Mouse (Mus musculus): ENCODE data around the gene Gng8.

Gene Gng8

GRCm38 (mm10) chr7:16871600-16871999 is 20.0 kb upstream of the Gng8 start:
- TF ChIP-seq GATA4 (IDR thresholded peaks at IDR 0.05; ENCODE audit: insufficient replicate concordance, low read length): no peak

DNA sequence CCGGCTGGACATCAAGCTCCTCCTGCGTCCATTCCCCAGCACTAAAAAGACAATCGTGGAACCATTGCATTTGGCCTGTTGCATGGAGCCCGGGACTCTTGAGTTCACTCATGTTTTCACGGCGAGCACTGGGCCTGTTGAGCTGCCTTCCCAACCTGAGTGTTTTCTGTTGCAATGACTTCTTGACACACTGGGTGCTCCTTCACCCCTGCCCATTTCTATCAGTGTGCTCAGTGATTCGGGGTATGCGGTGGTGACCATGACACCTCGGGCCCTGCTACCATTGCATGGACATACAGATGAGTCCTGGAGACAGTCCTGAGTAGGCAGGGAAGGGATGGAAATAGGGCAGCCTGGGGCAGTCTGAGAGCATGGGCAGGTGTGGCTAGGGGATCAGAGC is 19.1 kb upstream of the Gng8 start:
- TF ChIP-seq GATA4 (IDR thresholded peaks at IDR 0.05; ENCODE audit: insufficient replicate concordance, low read length): no peak

- no peak for TF ChIP-seq GATA4 (IDR thresholded peaks at IDR 0.05; ENCODE audit: insufficient replicate concordance, low read length)
These were observed 18.2 kb upstream of the Gng8 start for GRCm38 (mm10) chr7:16873392-16873791.

GRCm38 (mm10) chr7:16874190-16874589 is 17.4 kb upstream of the Gng8 start:
- no peak for TF ChIP-seq GATA4 (IDR thresholded peaks at IDR 0.05; ENCODE audit: insufficient replicate concordance, low read length)

DNA sequence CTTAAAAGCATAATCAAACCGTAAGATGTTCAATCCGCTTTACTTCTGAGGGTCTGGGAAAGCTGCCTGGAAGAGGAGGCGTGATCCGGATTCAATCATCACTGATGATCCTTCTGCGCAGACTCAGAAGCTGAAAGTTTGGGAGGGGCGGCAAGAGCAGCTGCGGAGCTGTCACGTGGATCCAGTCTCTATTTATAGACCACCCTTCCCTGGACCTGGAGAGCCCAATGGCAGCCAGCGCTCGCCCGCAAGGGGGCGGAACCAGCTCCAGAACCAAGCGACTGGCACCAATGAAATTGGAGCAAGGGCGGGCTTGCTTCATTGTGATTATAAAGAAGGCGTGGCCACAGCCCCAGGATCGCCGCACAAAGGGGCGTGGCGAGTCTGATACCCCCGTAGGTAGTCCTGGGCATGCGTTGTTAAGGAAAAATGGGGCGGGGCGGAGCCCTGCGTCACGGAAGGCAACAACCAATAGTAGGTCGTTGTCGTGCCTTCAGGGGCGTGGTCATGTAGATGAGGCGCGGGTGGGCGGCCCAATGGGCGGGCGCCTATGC is 16.8 kb upstream of the Gng8 start:
- peak; percentile 62; the same call in 1 of the 2 replicates for TF ChIP-seq GATA4 (IDR thresholded peaks at IDR 0.05; ENCODE audit: insufficient replicate concordance, low read length)

- TF ChIP-seq GATA4 (IDR thresholded peaks at IDR 0.05; ENCODE audit: insufficient replicate concordance, low read length): no peak
These were observed 16.5 kb upstream of the Gng8 start, which contains the start of gene Dact3 for GRCm38 (mm10) chr7:16875310-16875325. Gene Dact3 (plus strand): TSS chr7:16875317.

GRCm38 (mm10) chr7:16875326-16875725 is 16.3 kb upstream of the Gng8 start:
- TF ChIP-seq GATA4 (IDR thresholded peaks at IDR 0.05; ENCODE audit: insufficient replicate concordance, low read length): no peak

GRCm38 (mm10) chr7:16876006-16876405 is 15.6 kb upstream of the Gng8 start:
- no peak for TF ChIP-seq GATA4 (IDR thresholded peaks at IDR 0.05; ENCODE audit: insufficient replicate concordance, low read length)

- no peak for TF ChIP-seq GATA4 (IDR thresholded peaks at IDR 0.05; ENCODE audit: insufficient replicate concordance, low read length)
These were observed 15.0 kb upstream of the Gng8 start for GRCm38 (mm10) chr7:16876608-16877007.

- TF ChIP-seq GATA4 (IDR thresholded peaks at IDR 0.05; ENCODE audit: insufficient replicate concordance, low read length): no peak
These were observed 13.9 kb upstream of the Gng8 start for GRCm38 (mm10) chr7:16877717-16878116.

DNA sequence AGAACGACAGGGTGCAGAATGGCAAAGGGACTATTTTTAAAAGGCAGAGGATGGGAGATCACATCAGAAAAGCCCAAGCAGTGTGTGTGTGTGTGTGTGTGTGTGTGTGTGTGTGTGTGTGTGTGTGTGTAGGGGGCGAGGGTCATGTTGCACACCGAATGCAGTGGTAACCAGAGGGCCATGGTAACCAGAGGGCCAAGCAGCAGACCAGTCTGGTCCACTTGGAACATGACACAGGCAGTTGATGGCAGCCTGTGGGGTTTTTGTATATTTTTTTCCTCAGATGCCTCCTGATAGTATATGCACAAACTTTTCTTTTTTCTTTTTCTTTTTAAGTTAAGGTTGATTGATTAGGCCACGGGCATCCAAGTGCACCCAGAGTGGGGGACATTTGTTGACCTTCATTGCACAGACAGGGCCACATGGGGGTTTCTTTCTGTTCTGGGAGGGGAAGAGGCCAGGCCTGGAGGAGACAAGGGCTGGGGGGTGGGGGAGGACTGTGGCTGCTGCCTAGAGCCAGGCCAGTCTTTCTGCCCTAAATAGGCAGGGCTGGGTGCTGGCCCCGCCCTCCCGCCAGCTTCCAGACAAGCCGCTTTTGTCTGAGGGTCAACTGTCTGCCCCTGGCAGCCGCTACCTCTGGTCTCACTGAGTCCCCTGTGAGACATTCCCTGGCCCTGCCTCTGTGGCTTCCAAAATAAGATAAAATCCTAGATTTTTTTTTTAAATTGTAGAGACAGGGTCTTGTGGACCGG is 11.6 kb upstream of the Gng8 start:
- TF ChIP-seq GATA4 (IDR thresholded peaks at IDR 0.05; ENCODE audit: insufficient replicate concordance, low read length): no peak

DNA sequence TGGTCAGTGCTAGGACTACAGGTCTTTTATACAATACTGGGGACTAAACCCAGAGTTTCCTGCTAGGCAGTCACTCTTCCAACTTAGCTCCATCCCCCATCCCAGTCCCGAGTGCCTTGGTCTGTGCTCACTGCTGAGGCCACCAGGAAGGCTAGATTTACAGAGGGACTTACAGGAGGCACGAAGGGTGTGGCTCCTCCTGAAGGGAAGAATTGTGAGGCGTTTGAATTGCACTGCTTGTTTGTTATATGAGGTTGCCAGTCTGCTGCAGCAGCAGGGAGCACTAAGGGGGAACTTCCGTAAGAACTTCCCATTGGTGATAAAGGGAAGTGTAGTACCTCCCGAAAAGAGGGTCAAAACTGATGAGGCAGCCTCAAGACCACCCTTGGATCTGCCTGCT is 11.0 kb upstream of the Gng8 start:
- no peak for TF ChIP-seq GATA4 (IDR thresholded peaks at IDR 0.05; ENCODE audit: insufficient replicate concordance, low read length)

DNA sequence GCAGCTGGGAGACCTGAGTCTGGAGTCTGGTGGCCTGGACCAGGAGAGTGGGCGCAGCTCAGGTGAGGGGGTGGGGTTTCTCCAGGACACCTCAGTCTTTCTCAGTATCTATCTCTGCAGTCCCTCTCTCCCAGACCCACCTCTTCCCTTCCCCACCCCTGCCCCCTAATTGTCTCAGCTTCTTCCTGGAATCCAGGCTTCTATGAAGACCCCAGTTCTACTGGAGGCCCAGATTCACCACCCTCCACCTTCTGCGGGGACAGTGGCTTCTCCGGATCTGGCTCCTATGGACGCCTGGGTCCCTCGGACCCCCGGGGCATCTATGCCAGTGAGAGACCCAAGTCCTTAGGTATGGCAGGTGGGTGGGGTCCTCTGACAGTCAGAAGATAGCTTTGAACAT is 8.4 kb upstream of the Gng8 start:
- TF ChIP-seq GATA4 (IDR thresholded peaks at IDR 0.05; ENCODE audit: insufficient replicate concordance, low read length): no peak

- no peak for TF ChIP-seq GATA4 (IDR thresholded peaks at IDR 0.05; ENCODE audit: insufficient replicate concordance, low read length)
These were observed 7.3 kb upstream of the Gng8 start for GRCm38 (mm10) chr7:16884334-16884733.

DNA sequence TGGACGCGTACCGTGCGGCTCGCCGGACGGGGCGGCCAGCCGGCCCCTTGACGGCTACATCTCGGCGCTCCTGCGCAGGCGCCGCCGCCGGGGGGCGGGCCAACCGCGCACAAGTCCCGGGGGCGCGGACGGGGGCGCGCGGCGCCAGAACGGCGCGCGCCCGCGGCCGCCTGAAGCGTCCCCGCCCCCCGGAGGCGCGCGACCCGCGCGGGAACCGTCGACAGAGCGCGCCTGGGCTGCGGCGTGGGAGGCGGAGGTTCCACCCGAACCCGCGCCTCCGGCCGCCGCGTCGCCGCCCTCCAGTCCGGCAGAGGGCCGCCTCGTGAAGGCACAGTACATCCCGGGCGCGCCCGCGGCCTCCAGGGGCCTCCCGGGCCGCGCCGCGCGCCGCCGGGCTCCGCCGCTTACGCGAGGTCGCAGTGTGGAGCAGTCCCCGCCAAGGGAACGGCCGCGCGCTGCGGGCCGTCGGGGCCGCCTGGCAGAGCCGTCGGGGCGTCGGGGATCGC is 6.3 kb upstream of the Gng8 start:
- TF ChIP-seq GATA4 (IDR thresholded peaks at IDR 0.05; ENCODE audit: insufficient replicate concordance, low read length): no peak

DNA sequence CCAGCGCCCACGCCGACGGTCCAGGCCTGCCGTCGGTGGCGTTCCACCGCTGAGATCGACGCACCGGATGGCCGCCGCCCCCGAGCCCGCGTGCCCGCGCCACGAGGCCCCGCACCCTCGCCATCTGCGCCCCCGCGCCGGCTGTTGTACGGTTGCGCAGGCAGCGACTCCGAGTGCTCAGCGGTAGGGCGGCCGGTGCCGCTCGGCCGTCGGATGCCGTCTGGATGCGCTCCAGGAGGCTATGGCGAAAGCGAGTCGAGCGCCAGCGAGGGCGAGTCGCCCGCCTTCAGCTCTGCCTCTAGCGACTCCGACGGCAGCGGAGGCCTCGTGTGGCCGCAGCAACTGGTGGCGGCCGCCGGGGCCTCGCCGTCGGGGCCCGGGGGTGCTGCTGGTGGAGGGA is 5.7 kb upstream of the Gng8 start:
- no peak for TF ChIP-seq GATA4 (IDR thresholded peaks at IDR 0.05; ENCODE audit: insufficient replicate concordance, low read length)

DNA sequence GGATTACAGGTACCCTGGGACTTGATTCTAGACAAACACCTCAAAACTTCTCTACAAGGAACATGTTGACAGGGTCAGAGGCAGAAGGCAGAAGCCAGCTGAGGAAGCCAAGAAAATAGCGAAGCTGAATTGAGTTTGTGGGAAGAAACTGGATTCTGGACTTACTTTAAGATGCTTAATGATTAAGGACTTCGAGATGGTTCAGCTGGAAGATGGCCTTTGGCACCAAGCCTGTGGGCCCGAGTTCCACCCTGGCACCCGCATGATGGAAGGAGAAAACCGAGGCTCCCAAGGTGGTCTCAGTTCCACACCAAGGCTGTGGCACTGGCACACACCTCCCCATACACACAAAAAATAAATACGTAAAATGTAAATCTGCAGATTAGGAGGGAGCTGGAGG is 1.1 kb upstream of the Gng8 start:
- no peak for TF ChIP-seq GATA4 (IDR thresholded peaks at IDR 0.05; ENCODE audit: insufficient replicate concordance, low read length)
